ENCODE assay signal across 9 mouse cellular contexts in the genomic region with DNA sequence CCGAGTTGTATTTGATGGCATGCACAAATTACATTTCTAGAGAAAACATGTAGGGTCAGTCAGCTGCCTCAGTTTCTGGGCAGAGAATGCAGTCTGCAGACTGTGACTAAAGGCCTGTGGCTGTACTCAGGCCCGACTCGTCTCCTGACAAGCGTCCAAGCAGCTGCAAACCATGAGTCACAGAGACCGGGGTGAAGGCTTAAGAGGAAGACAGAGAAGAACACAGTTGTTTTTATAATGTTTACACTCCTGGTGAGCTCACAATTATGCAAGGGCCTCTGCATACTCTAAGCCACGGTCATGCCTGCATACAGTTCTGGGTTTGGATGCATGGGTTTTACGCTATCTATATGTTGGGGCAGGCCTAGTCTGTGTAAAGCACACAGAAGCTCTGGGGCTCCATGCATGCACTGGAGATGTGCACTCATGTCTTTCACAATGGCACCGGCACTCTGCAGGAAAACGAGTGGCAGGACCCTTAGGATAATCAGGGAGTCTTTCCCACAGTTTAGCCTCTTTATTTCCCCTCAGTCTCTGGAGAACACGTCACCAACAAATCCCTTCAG. TPM values are rescaled to one million over a fixed set of nuclear protein-coding genes. Genes with fewer than 3 reads are reported as not detected.
DNase-seq lines count a peak whose midpoint lies in the region; ATAC-seq and TF ChIP-seq lines count a peak whose summit lies in the region.
"Had no signal": no experiment of that assay in that cellular context is flagged by ENCODE, and none has a peak within 500 bp of the region (broad histone marks: within the 10 kb centered on the region; RNA-seq: fewer than 3 reads in every experiment).

No protein-coding gene starts in this region.

- no peak overlapping the region for H3K9ac ChIP-seq in intestine, postnatal 0 days (ENCODE audit: low read depth, low read length)

- peak; percentile 36; the same call in 1 of the 2 replicates for ATAC-seq in intestine, postnatal 0 days

- peak overlapping the region; percentile 41; the same call in 1 of the 2 replicates for H3K27ac ChIP-seq in intestine, postnatal 0 days (ENCODE audit: low read depth, low read length)
- H3K27ac ChIP-seq: macrophage had no signal

- H3K36me3 ChIP-seq in intestine, postnatal 0 days (ENCODE audit: control insufficient read depth, insufficient read depth) = peaks cover 11% of the 10 kb centered on the region; the same call in 1 of the 2 replicates

- DNase-seq in 3T3-L1 (ENCODE audit: low read depth, low spot score) = peak; percentile 96
- DNase-seq in adrenal gland, postnatal 14 days = peak; percentile 80
- peak; percentile 81 for DNase-seq in gastrocnemius, postnatal 25 days
- DNase-seq in skeletal muscle tissue, adult 2 months (ENCODE audit: low read depth, low spot score) = peak; percentile 79
- DNase-seq in left cerebral cortex, postnatal 25 days (ENCODE audit: low spot score in 2 of 2) = no peak
- no peak for DNase-seq in right cerebral cortex, adult 2 months (ENCODE audit: low spot score in 2 of 2)
- DNase-seq in frontal cortex, postnatal 14 days (ENCODE audit: low spot score in 2 of 2) = no peak

- no peak overlapping the region for H3K4me2 ChIP-seq in intestine, postnatal 0 days (replicated peaks; ENCODE audit: low read depth)

- 59% methylated on average over 10 of the region's 10 CpGs for WGBS in intestine, postnatal 0 days

- H3K27me3 ChIP-seq in intestine, postnatal 0 days (replicated peaks; ENCODE audit: control insufficient read depth, insufficient read depth, low read length) = no peaks in the 10 kb centered on the region

- no peaks in the 10 kb centered on the region for H3K9me3 ChIP-seq in intestine, postnatal 0 days (ENCODE audit: control insufficient read depth)

- H3K4me3 ChIP-seq in intestine, postnatal 0 days (ENCODE audit: low read depth, low read length) = no peak overlapping the region

- no peak for TF ChIP-seq CTCF in intestine, postnatal 0 days (IDR thresholded peaks at IDR 0.05; ENCODE audit: low read depth)

- intact Hi-C loops in left cerebral cortex, postnatal 25 days (cut with DNase I) = no loop called here

- H3K4me1 ChIP-seq in intestine, postnatal 0 days (replicated peaks; ENCODE audit: control insufficient read depth, insufficient read depth, low read length) = no peaks in the 10 kb centered on the region

RNA-seq across cellular contexts. Expression of gene Ptgfrn, which starts 39.8 kb away (rescaled TPM):
- 32.1 and 33.3 TPM in 2 replicates for total RNA-seq in adrenal gland, postnatal 14 days (2021)
- 10 to 100 TPM; 14.9 to 17.0 TPM for total RNA-seq in gastrocnemius, postnatal 25 days (2021)
- polyA plus RNA-seq in intestine, postnatal 0 days (2015; fragmentation: Nextera tagmentation; extraction: Ambion mirVana) = 5.6 and 6.1 TPM in 2 replicates
- 10 to 100 TPM; 39.0 to 42.1 TPM for total RNA-seq in left cerebral cortex, postnatal 25 days (2021)

RNA-seq across cellular contexts. Expression of gene Cd101, which starts 41.0 kb away (rescaled TPM):
- 0.15 and 0.30 TPM in 2 replicates for total RNA-seq in adrenal gland, postnatal 14 days (2021)
- under 1 TPM; 0.13 to 0.20 TPM for total RNA-seq in gastrocnemius, postnatal 25 days (2021)
- 1.0 and 1.1 TPM in 2 replicates for polyA plus RNA-seq in intestine, postnatal 0 days (2015; fragmentation: Nextera tagmentation; extraction: Ambion mirVana)
- under 1 TPM; 0.25 to 0.41 TPM for total RNA-seq in left cerebral cortex, postnatal 25 days (2021)

Comparison
In these comparisons a context has a peak if more than half of its experiments do, and no peak if none do; other contexts are left out.
1. DNase-seq: peak in 3T3-L1 (single experiment), adrenal gland, postnatal 14 days (single experiment), gastrocnemius, postnatal 25 days (single experiment) and skeletal muscle tissue, adult 2 months (single experiment); none in left cerebral cortex, postnatal 25 days (0 of 2), right cerebral cortex, adult 2 months (0 of 2) and frontal cortex, postnatal 14 days (0 of 2).